Mouse (Mus musculus) Patski (cell line): Measurements from ENCODE around the gene Cideb. TPM values are rescaled to one million over a fixed set of nuclear protein-coding genes. Genes with fewer than 3 reads are reported as not detected.

Source experiments
- ATAC-seq: fragments of 100-300 bp; one replicate; pipeline ENCODE4 v1.8.0; 2021
- CTCF ChIA-PET: fragments of 350-600 bp; sonication (Branson Sonifier 250); formaldehyde crosslinking; loops from one replicate; lab custom pipeline; 2022; ENCODE audit warnings: inconsistent platforms; lab: Charles Lee
- POLR2A ChIA-PET: fragments of 350-600 bp; sonication (Branson Sonifier 250); formaldehyde crosslinking; loops from one replicate; lab custom pipeline; 2022; ENCODE audit warnings: antibody characterized with exemption, inconsistent platforms; lab: Charles Lee
- DNase-seq: peaks from one replicate; pipeline ENCODE4 v3.0.0-alpha.2; 2011; ENCODE audit warnings: low read depth, low spot score
- H3K27me3 ChIP-seq: fragments of 371-371 bp; one replicate; pipeline ENCODE4 v1.5.1; 2021
- CTCF ChIP-seq: fragments of 100-300 bp; IDR thresholded peaks from one replicate; pipeline ENCODE4 v1.5.1; 2021
- in situ Hi-C: fragments of 300-500 bp; cut with MboI; formaldehyde crosslinking; loops from 3 replicates; pipeline ENCODE4 v1.11.1; 2018; ENCODE audit warnings: low pct_unique_long_range_greater_than_20kb, mixed read lengths
- polyA plus RNA-seq: library from polyadenylated mRNA; unstranded; gene quantifications from one replicate; pipeline ENCODE4 v1.2.3, GENCODE M21; 2021

The Cideb gene
- polyA plus RNA-seq, 1 experiment from 2014 or later: 1.9 TPM

DNA sequence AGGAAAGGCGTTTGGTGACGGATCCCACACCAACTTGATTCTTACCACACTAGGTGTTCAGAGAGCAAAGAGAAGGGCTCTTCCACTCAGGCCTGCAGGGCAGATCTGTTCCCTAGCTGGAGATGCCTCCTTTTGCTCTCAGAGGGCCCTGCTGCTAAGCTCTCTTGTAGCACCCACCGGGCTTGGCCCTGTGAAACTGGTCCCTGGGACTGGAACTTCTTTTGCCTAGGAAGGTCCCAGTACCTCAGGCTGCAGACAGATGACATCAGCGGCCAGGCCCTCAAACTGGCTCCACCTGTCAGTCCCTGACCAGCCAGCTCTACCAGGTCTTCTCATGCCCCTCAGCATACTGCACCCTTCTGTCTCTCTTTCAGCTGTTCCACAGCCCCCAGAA is 44.5 kb downstream of the Cideb start, which contains the start of gene Tgm1:
TSS of gene Tgm1 (minus strand) at position 198 of the 394 bp plus-strand sequence.
- H3K27me3 ChIP-seq: no peaks in the 10 kb centered on the region
- ChIA-PET CTCF (interaction anchor here (1.1 to 1.7 kb wide), 3 partner anchors 22 to 29 kb away, joined by 3 to 5 read pairs (median 4); no protein-coding TSS in a partner anchor), POLR2A (interaction anchor here (0.9 to 1.2 kb wide), 2 partner anchors 10 to 13 kb away, joined by 3 read pairs; no protein-coding TSS in a partner anchor)
- no peak for TF ChIP-seq CTCF
- in situ Hi-C loops: no loop called here
- ATAC-seq: no peak
- DNase-seq: no peak

GRCm38 (mm10) chr14:55713007-55713728 is 45.1 kb downstream of the Cideb start:
- DNase-seq (no peak), ATAC-seq (no peak)
- POLR2A ChIA-PET: interaction anchor here (1.2 kb wide), 1 partner anchor 12 kb away, joined by 3 read pairs; no protein-coding TSS in a partner anchor
- CTCF ChIA-PET: interaction anchor here (1.1 to 1.4 kb wide), 3 partner anchors 12 to 30 kb away, joined by 3 to 4 read pairs (median 4); no protein-coding TSS in a partner anchor
- in situ Hi-C loops: no loop called here
- no peaks in the 10 kb centered on the region for H3K27me3 ChIP-seq
- no peak for TF ChIP-seq CTCF

DNA sequence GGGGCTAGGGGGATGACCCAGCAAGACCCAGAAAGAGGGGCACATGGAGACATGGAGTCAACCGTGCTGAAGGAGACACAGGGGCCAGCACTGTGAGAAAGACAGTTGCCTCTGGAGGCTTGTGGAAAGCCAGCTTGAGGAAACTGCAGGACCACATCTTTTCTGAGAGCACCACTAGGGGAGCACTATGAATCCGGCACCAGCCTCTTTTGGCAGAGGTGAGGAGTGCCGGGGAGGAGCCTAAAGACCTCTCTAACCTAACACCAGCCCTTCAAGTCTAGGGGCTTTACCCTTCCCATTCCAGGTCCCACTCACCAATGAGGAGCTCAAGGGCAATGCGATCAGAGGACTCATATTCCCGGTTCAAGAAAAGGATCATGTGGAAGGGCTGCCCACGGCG is 46.5 kb downstream of the Cideb start:
- H3K27me3 ChIP-seq: no peaks in the 10 kb centered on the region
- DNase-seq: no peak
- POLR2A ChIA-PET: interaction anchor here (0.5 kb wide), 1 partner anchor 47 kb away, joined by 5 read pairs; no protein-coding TSS in a partner anchor
- no peak for TF ChIP-seq CTCF
- in situ Hi-C loops: no loop called here
- CTCF ChIA-PET: interaction anchor here (1.3 to 1.4 kb wide), 2 partner anchors 11 to 37 kb away, joined by 3 to 4 read pairs; no protein-coding TSS in a partner anchor
- ATAC-seq: no peak

DNA sequence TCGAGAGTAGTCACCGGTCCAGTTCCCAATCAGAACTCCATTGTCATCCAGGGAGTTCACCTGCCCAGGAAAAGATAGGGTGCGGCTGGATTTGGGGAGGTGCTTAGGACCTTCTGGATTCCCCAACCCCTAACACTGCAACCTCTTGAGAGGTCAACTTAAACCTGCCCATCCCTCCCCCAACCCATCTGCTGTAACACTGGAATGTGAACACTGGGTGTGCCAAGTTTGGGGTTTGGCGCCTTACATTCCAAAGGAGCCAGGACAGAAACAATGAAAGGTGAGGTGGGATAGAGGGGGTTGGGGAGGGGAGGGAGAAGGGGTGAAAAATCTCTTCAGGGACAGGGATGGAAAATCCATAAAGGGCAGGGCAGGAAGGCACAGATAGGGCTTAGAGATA is 48.7 kb downstream of the Cideb start:
- no peak for TF ChIP-seq CTCF
- CTCF ChIA-PET: no interaction called here

GRCm38 (mm10) chr14:55707397-55707796 is 50.9 kb downstream of the Cideb start:
- H3K27me3 ChIP-seq: no peaks in the 10 kb centered on the region
- in situ Hi-C loops: no loop called here
- ATAC-seq: no peak
- DNase-seq: no peak
- CTCF ChIA-PET: interaction anchor here (0.7 kb wide), 1 partner anchor 14 kb away, joined by 3 read pairs; the partner anchor contains the start of gene Rabggta
- POLR2A ChIA-PET: no interaction called here
- no peak for TF ChIP-seq CTCF

More for the DNA sequence above, 48.7 kb downstream of the Cideb start:
- no peak for DNase-seq
- in situ Hi-C loops: no loop called here
- POLR2A ChIA-PET: no interaction called here
- ATAC-seq: no peak
- H3K27me3 ChIP-seq: no peaks in the 10 kb centered on the region

DNA sequence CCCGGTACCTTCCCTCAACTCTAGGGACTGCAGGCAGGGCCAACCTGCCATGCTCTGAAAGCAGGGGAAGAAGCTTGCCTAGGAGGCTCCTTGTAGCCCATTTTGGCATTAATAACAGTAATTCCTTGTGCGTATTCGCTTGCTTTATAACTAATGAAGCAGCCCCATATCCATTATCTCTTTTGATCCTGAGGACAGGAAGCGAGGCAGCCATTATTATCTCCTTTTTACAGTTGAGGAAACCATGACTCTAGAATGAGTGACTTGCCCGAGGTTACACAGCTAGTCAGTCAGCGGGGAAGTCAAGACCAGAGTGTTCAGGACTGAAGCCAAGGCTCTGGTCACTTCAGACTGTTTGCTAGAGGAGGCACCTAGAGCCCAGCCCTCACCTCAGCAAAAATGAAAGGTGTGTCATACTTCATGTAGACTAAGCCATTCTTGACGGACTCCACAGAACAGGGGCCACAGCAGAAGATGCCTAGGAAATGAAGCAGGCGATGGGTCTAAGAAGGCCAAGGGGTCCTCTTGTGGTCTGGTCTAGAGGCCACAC is 52.1 kb downstream of the Cideb start:
- CTCF ChIA-PET: no interaction called here
- ATAC-seq (no peak), DNase-seq (no peak)

More for the DNA sequence above, 52.1 kb downstream of the Cideb start:
- POLR2A ChIA-PET: no interaction called here
- in situ Hi-C loops: no loop called here
- no peaks in the 10 kb centered on the region for H3K27me3 ChIP-seq
- TF ChIP-seq CTCF: no peak

Other genes with a start within 250 kb of the Cideb start
- gene Cpne6, start 248.0 kb downstream of the Cideb start, polyA plus RNA-seq: not detected
- not detected for gene Nrl, start 233.5 kb downstream of the Cideb start, polyA plus RNA-seq
- 109 TPM for gene Pck2, start 218.2 kb downstream of the Cideb start, polyA plus RNA-seq
- 71.7 TPM for gene Dcaf11, start 198.5 kb downstream of the Cideb start, polyA plus RNA-seq
- gene A730061H03Rik, start 198.1 kb downstream of the Cideb start, polyA plus RNA-seq: 4.7 TPM
- not detected for gene Fitm1, start 182.8 kb downstream of the Cideb start, polyA plus RNA-seq
- gene Psme1, start 180.3 kb downstream of the Cideb start, polyA plus RNA-seq: 243 TPM
- gene Emc9, start 173.2 kb downstream of the Cideb start, polyA plus RNA-seq: 7.3 TPM
- 177 TPM for gene Psme2, start 167.3 kb downstream of the Cideb start, polyA plus RNA-seq
- gene Rnf31, start 166.8 kb downstream of the Cideb start, polyA plus RNA-seq: 28.0 TPM
- 24.2 TPM for gene Irf9, start 154.9 kb downstream of the Cideb start, polyA plus RNA-seq
- gene Rec8, start 140.4 kb downstream of the Cideb start, polyA plus RNA-seq: not detected
- 116 TPM for gene Ipo4, start 122.5 kb downstream of the Cideb start, polyA plus RNA-seq
- gene Gm49378, start 120.6 kb downstream of the Cideb start, polyA plus RNA-seq: 1.5 TPM
- gene Tm9sf1, start 114.7 kb downstream of the Cideb start, polyA plus RNA-seq: 109 TPM
- 0.42 TPM for gene Tssk4, start 108.3 kb downstream of the Cideb start, polyA plus RNA-seq
- gene Mdp1, start 98.0 kb downstream of the Cideb start, polyA plus RNA-seq: 29.7 TPM
- gene Gmpr2, start 86.5 kb downstream of the Cideb start, polyA plus RNA-seq: 35.9 TPM
- 325 TPM for gene Nedd8, start 86.3 kb downstream of the Cideb start, polyA plus RNA-seq
- 19.5 TPM for gene Tinf2, start 76.6 kb downstream of the Cideb start, polyA plus RNA-seq
- 0.12 TPM for gene Tgm1, start 44.5 kb downstream of the Cideb start, polyA plus RNA-seq
- 32.8 TPM for gene Rabggta, start 36.2 kb downstream of the Cideb start, polyA plus RNA-seq
- gene Dhrs1, start 12.8 kb downstream of the Cideb start, polyA plus RNA-seq: 87.3 TPM
- gene Nop9, start 12.8 kb downstream of the Cideb start, polyA plus RNA-seq: 25.5 TPM
- not detected for gene Ltb4r2, start 3.0 kb upstream of the Cideb start, polyA plus RNA-seq
- not detected for gene Ltb4r1, start 7.5 kb upstream of the Cideb start, polyA plus RNA-seq
- not detected for gene Adcy4, start 25.6 kb upstream of the Cideb start, polyA plus RNA-seq
- gene Ripk3, start 30.4 kb upstream of the Cideb start, polyA plus RNA-seq: 0.12 TPM
- gene Nfatc4, start 64.7 kb upstream of the Cideb start, polyA plus RNA-seq: 3.9 TPM
- not detected for gene Nynrin, start 95.6 kb upstream of the Cideb start, polyA plus RNA-seq
- gene Cbln3, start 125.9 kb upstream of the Cideb start, polyA plus RNA-seq: 0.12 TPM
- 16.2 TPM for gene Khnyn, start 126.5 kb upstream of the Cideb start, polyA plus RNA-seq
- gene Sdr39u1, start 141.8 kb upstream of the Cideb start, polyA plus RNA-seq: 42.4 TPM
- not detected for gene Cma1, start 186.2 kb upstream of the Cideb start, polyA plus RNA-seq
- not detected for gene Cma2, start 192.5 kb upstream of the Cideb start, polyA plus RNA-seq